Mouse (Mus musculus): ENCODE data around the gene Psmd4.
"Not testable (repeated sequence)": the region's sequence is repeated elsewhere in the genome, so short reads cannot be mapped to it uniquely, and the experiment has no call there.

Gene Psmd4

GRCm38 (mm10) chr3:95025202-95025601 lies 17.2 kb downstream of the Psmd4 start:
- no peak for DNase-seq (ENCODE audit: low read depth, low spot score)

- peak; percentile 26 for DNase-seq (ENCODE audit: low read depth, low spot score)
Observed at GRCm38 (mm10) chr3:95024551-95024950, 17.9 kb downstream of the Psmd4 start.

- DNase-seq (ENCODE audit: low read depth, low spot score) = not testable (repeated sequence)
Observed at GRCm38 (mm10) chr3:95020956-95021355, 21.5 kb downstream of the Psmd4 start.

GRCm38 (mm10) chr3:95018741-95019140 lies 23.7 kb downstream of the Psmd4 start:
- no peak for DNase-seq (ENCODE audit: low read depth, low spot score)

GRCm38 (mm10) chr3:95016532-95017056 lies 25.8 kb downstream of the Psmd4 start:
- no peak for DNase-seq (ENCODE audit: low read depth, low spot score)

- DNase-seq (ENCODE audit: low read depth, low spot score) = peak; percentile 92
Observed at GRCm38 (mm10) chr3:95015891-95016531, 26.4 kb downstream of the Psmd4 start.

GRCm38 (mm10) chr3:95015337-95015872 lies 27.0 kb downstream of the Psmd4 start, which contains the start of gene Zfp687:
Gene Zfp687 (minus strand): TSS chr3:95015448.
- peak; percentile 99 for DNase-seq (ENCODE audit: low read depth, low spot score)

GRCm38 (mm10) chr3:95014428-95015151 lies 27.8 kb downstream of the Psmd4 start:
- peak; percentile 52 for DNase-seq (ENCODE audit: low read depth, low spot score)

- DNase-seq (ENCODE audit: low read depth, low spot score) = peak; percentile 21
Observed at GRCm38 (mm10) chr3:95013699-95014427, 28.6 kb downstream of the Psmd4 start.

GRCm38 (mm10) chr3:95012982-95013381 lies 29.4 kb downstream of the Psmd4 start:
- no peak for DNase-seq (ENCODE audit: low read depth, low spot score)

GRCm38 (mm10) chr3:95010396-95010795 lies 32.0 kb downstream of the Psmd4 start:
- no peak for DNase-seq (ENCODE audit: low read depth, low spot score)

GRCm38 (mm10) chr3:95007706-95008105 lies 34.7 kb downstream of the Psmd4 start:
- DNase-seq (ENCODE audit: low read depth, low spot score) = no peak

GRCm38 (mm10) chr3:95005651-95006050 lies 36.8 kb downstream of the Psmd4 start:
- no peak for DNase-seq (ENCODE audit: low read depth, low spot score)

- DNase-seq (ENCODE audit: low read depth, low spot score) = no peak
Observed at GRCm38 (mm10) chr3:95003273-95003672, 39.1 kb downstream of the Psmd4 start.

- DNase-seq (ENCODE audit: low read depth, low spot score) = no peak
Observed at GRCm38 (mm10) chr3:95002569-95002968, 39.8 kb downstream of the Psmd4 start.

GRCm38 (mm10) chr3:94996946-94997345 lies 45.5 kb downstream of the Psmd4 start:
- DNase-seq (ENCODE audit: low read depth, low spot score) = peak; percentile 56

GRCm38 (mm10) chr3:94989159-94989761 lies 53.2 kb downstream of the Psmd4 start:
- DNase-seq (ENCODE audit: low read depth, low spot score) = peak; percentile 64

- peak; percentile 84 for DNase-seq (ENCODE audit: low read depth, low spot score)
Observed at GRCm38 (mm10) chr3:94987578-94987977, 54.8 kb downstream of the Psmd4 start.

GRCm38 (mm10) chr3:94985513-94985912 lies 56.9 kb downstream of the Psmd4 start:
- no peak for DNase-seq (ENCODE audit: low read depth, low spot score)

- no peak for DNase-seq (ENCODE audit: low read depth, low spot score)
Observed at GRCm38 (mm10) chr3:94984312-94984711, 58.1 kb downstream of the Psmd4 start.

Measured in skeletal muscle tissue, adult 2 months (tissue).